Mouse (Mus musculus) mouse trophoblast stem cell (cell line): ENCODE data around the gene Vmn1r39.
"Not testable (repeated sequence)": the region's sequence is repeated elsewhere in the genome, so short reads cannot be mapped to it uniquely, and the experiment has no call there.

Experiments
- in situ Hi-C, 2 experiments: fragments of 300-500 bp; cut with MseI, MboI; formaldehyde crosslinking; loops; 2 replicates in 1 of 2; 3 replicates in 1 of 2; pipeline ENCODE4 v1.15.1; 2025

The Vmn1r39 gene

DNA sequence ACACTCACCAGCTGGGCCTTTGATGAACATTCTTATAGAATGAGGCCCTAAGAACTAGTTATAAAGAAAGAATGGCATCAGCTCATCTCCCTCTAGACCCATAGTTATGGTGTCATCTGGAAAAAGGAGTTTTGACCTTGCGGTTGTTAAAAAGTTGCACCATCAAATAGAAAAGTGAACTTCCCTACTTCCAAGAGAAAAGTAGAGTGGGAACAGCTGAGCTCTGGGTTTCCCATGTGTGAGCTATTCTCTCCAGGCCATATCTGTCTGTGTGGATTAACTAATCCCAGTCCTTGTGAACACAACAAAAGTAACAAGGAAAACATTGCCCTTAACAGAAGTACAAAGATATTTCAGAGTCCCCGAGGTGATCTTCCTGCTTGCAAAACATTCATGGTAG lies at the start of gene Vmn1r39:
Gene Vmn1r39, minus strand, starts transcription at position 101 of the 400 bp plus-strand sequence.
- in situ Hi-C loops: no loop called here

DNA sequence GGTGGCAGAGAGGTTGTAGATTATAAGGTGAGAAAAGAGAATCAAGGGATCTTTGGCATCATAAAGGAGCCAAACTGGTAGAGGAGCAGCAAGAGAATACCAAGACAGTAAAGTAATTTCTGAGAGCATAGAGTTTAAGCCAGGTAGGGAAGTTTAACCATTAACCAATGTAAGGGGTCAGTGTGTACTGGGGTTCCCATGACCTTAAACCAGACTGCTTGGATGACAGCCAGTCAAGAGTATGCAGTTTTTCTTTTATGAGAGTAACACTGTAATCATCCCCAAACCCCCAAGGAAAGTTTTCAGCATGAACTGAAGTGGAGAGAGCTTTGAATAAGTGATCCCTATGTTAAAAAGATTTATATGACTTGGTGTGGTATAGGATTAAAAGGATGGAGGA lies 49.0 kb upstream of the Vmn1r39 start:
- in situ Hi-C loops: no loop called here

DNA sequence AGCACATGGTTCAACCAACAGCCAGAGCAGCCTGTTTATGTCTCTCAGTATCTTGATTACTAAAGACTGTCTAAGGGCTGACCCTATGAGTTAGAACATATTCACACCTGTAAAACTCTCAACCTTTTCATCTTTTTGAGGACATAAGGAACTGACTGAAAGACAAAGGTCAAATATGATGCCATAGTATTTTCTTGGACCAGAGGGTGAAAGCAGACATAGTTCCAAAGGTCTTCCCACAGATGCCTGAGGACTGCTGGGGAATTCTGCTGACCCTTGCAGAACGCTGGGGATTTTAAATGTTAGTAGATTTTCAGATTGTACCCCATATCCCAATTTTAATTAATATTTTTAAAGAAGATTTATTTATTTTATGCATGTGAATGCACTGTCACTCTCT lies 47.9 kb upstream of the Vmn1r39 start:
- in situ Hi-C loops: no loop called here

DNA sequence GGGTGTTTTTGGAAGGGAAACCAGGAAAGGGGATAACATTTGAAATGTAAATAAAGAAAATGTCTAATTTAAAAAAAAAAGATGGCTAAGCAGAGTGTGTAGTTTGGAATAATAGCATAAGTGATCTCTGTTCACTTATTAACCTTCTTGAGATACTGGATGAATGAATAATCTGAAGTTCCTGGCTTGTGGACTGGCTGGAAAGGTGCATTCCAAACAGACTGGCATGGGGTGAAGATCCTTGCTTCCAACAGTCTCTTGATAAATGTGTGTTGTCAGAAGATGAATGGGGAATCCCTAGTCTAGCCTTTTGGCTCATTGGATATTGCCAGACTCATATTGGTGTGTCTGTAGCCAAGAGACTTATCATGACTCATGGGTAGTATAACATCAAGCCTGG lies 45.8 kb upstream of the Vmn1r39 start:
- in situ Hi-C loops: no loop called here

DNA sequence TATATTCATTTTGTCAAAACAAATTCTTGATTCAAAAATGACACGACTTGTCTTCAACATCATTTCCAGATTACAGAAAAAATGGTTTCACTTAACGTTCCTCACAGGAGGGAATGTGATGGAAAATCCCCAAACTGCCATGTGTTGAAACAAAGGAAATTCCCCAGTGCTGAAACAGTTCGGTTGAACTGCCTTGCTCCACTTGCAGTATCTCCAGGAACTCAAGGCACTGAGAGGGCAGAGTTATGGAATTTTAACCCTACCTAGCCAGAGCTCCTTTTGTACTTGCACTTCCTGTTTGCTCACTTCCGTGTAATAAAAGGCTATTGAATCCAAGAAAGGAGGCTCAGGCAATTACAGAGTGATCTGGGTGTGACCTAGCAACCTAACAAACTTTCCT lies 38.5 kb upstream of the Vmn1r39 start:
- in situ Hi-C loops: loop anchor here in 1 of 2 experiments (10.0 kb wide), 2 partner anchors 96 to 306 kb away; no protein-coding TSS in a partner anchor

DNA sequence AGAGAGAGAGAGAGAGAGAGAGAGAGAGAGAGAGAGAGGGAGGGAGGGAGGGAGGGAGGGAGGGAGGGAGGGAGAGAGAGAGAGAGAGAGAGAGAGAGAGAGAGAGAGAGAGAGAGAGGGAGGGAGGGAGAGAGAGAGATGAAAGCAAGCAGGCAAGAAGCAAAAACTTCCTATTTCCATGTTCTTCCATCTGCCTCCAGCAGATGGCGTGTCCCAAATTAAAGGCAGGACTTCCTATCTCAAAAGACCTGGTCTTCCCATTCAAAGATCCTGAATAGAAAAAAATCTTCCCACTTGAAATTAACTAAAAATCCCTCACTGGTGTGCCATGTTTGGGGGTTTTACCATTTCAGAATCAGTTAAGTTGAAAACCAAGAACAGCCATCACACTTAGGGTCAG lies 30.2 kb upstream of the Vmn1r39 start:
- in situ Hi-C loops: loop anchor here (5.0 to 10.0 kb wide), 4 partner anchors 38 to 314 kb away; no protein-coding TSS in a partner anchor

DNA sequence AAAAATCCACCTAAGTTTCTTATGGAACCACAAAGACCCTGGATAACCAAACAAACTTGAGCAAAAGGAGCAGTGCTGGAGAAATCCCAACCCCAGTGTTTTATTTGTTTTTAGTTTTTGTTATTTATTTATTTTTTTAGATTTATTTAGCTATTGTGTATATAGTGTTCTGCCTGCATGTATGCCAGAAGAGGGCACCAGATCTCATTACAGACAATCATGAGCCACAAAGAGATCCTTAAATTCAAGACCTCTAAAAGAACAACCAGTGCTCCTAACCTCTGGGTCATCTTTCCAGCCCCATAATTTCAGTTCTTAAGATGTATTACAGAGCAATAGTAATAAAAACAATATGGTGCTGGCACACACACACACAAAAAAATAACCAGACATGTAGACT lies 26.5 kb upstream of the Vmn1r39 start:
- in situ Hi-C loops: no loop called here

DNA sequence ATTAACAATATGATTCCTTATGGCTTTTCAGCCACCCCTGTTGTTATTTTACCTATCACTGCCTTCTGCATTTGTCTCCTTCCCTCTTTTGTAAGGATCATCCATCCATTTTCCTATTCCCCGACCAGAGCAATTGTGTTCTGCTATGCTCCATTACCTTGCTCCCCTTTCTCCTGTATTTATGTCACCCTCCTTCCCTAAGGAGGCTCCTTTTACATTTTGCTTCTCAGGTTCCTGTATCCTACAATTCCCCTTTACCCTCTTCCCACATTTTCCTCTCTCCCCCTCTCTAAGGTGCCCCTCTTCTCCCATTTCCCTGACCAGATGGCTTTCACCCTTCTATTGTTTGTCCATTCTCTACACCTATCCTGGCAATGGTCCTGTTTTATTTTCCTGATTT lies 4.1 kb downstream of the Vmn1r39 start:
- in situ Hi-C loops: no loop called here

DNA sequence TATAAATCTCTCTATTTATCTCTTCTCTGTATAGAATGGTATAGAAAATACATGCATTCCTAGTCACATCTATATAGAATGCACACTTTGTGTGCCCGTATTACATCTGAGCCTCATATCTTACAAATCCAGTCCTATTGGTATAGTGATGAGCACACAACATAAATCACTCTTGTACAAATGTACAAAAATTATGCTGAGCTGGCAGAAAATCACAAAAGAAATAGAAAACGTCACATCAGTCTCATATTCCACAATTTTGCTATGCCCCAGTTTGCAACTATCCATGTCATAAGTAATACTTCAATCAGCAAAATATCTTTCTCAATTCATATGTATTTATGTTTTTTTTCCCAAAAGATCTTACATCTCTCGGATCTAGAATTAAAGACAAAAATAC lies 4.7 kb downstream of the Vmn1r39 start:
- in situ Hi-C loops: no loop called here

DNA sequence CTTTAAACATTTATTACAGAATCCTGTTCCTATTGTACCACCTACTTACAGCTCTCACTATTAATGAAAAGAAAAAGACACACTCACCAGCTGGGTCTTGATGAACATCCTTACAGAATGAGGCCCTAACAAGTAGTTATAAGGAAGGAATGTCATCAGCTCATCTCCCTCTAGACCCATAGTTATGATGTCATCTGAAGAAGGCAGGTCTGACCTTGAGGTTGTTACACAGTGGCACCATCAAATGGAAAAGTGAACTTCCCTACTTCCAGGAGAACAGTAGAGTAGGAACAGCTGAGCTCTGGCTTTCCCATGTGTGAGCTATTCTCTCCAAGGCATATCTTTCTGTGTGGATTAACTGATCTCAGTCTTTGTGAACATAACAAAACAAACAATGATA lies 27.9 kb downstream of the Vmn1r39 start, which contains the start of gene Vmn1r38:
Gene Vmn1r38, minus strand, starts transcription at position 101 of the 400 bp plus-strand sequence.
- in situ Hi-C loops: not testable (repeated sequence)
